Mouse (Mus musculus) neural tube, postnatal 0 days (tissue): Measurements from ENCODE around the gene Ess2. TPM values are rescaled to one million over a fixed set of nuclear protein-coding genes. Genes with fewer than 3 reads are reported as not detected.

Source experiments
- polyA plus RNA-seq: library from polyadenylated mRNA; unstranded; fragments of >200 nt; fragmentation: Nextera tagmentation; extraction: Ambion mirVana; gene quantifications from 2 replicates; pipeline ENCODE4 v1.2.1, GENCODE M21; 2015

Gene Ess2
- 33.1 and 35.8 TPM in 2 replicates for polyA plus RNA-seq

DNA sequence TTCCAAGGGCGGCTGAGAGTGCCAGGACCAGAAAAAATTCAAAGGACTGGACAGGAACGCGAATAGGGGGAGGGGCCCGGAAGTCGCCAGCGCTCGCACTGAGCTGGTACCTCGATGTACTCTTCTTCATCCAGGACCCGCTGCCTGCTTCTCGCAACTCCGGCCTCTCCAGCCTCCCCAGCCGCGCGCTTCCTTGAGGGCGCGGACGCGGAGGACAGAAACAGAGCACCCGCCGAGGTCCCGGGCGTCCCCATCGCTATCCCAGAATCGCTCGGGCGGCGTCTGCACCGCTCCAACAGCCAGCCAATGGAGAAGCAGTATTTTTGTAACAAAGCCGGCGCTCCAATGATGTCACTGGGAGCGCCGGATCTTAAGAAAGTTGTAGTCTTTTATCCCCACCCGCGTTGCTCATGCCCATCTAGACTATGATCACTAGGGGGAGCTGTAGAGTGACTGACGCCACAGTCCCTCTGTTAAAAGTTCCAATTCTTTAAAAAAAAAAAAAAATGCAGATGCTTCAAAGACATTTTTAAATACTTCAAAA lies at the start of gene Ess2:
Gene Ess2 (minus strand): TSS at position 297 of the 544 bp plus-strand sequence.

DNA sequence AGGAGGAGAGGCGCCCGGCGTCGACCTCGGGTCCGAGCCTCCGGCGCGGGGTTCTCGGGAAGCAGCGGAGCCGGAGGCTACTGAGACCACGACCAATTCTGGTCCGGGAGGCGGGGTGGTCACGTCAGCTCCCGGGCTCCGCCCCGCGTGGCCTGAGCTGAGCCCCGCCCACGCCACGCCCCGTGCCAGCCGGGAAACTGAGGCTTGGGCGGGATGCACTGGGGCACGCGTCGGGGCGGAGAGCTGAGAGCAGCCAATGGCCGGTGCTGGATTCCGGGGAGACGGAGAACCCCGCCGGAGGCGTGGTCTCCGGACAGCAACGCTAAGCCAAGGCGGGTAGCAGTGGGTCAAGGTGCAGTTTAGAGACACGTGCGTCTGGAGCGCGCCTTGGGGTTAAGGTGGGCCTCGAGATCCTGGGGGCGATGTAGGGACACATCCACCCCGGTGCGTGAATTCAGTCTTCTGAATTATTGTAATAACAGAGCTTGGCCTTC lies 17.0 kb upstream of the Ess2 start, which contains the start of gene Slc25a1:
Gene Slc25a1 (minus strand): TSS at position 133 of the 494 bp plus-strand sequence.

DNA sequence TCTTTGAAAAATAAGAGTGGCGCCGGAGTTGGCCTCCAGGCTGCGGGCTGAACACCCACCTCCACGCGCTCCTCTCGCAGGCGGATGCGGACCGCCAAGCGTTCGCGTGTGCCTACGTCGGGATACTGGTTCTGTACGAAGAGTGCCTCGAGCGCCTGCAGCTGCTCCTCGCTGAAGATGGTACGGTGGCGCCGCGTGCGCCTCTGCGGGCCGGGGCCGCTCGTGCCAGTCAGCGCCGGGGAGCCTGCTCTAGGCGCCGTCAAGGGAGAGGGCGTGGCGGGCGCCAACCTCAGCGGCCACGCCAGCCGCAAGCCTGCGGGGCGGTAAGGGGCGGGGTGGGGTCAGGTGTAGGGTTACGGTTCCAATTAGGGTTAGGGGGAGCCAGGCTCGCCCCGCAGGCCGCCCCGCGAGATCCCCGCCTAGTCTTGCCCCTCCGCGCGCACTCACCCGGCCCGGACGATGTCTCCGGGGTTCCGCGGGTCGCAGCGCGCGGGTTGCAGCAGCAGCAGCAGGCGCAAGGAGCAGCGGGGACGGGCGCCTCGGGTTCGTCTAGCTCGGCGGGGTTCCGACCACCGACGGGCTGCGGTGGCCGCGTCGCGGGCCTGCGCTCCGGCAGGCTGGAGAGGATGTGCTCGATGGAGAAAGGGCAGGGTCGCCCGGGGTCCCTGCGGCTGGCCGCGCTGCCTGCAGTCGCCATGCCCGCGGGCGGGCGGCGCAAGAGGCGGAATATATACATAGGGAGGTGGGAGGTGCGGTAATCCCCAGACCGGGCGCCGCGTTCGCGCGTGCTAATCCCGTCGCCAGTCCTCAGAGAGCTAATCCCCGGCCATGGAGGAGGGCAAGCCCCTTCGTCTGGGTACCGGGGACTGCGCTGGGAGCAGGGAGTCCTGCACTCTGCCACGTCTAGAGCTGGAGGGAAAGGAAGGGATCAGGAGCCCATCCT lies 3.4 kb upstream of the Ess2 start, which contains the start of gene Gsc2:
Gene Gsc2 (minus strand): TSS at position 753 of the 943 bp plus-strand sequence.

DNA sequence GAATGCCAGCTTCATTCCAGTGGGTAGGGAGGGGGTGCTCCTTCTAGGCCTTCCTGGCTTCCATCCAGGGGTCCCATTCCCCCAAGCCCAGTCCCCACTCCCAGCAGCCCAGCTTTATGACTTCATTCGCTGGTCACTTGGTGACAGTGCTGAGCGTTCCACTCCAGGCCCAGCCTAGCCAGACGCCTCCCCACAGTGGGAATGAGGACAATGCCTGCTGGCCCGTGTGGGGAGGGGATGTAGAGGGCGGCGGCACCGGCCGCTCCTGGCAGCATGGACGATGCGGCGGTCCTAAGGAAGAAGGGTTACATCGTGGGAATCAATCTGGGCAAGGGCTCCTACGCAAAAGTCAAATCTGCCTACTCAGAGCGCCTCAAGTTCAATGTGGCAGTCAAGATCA lies 12.7 kb downstream of the Ess2 start, which contains the start of the genes Dgcr2 and Tssk2:
Gene Dgcr2 (minus strand): TSS at position 101 of the 400 bp plus-strand sequence.
Gene Tssk2 (plus strand): TSS at position 176 of the 400 bp plus-strand sequence.

DNA sequence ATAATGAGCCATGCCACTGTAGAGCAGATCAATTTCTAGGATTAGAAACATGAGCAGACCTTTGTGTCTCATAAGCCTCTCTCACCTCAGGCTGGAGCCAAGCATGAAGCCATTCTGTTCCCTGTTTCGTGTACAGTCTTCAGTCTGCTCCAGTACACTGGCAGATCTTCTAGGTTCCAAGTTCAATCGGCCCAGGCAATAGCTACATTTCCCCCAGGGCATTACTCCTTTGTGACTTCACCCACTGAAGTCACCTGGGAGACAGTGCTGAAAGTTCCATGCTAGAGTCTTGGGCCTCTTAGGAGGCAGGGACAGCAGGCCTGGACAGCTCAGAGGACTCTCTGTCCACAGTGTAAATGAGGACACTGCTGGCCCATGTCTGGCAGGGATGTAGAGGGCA lies 17.2 kb downstream of the Ess2 start, which contains the start of gene Tssk1:
Gene Tssk1 (plus strand): TSS at position 301 of the 400 bp plus-strand sequence.

DNA sequence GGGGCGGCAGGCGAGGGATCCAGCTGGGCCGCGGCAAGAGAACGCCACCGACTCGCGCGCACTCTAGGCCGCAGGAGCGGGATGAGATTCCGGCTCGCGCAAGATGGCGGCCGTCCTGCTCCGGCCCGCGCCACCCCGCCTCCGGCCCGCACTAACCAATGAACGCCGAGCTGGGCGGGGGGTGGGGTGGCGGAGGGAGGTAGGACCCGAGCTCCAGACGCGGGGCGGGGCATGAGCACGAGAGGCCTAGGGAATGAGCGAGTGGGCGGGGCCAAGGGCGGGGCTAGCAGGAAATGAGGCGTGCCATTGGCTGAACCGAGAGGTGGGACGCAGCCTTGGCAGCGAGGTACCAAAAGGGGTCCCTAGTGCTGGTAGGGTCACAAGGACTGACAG lies 19.6 kb downstream of the Ess2 start, which contains the start of gene Gm20518:
Gene Gm20518 (minus strand): TSS at position 105 of the 393 bp plus-strand sequence.

Other genes with a start within 250 kb of the Ess2 start
- 31.0 and 35.2 TPM in 2 replicates for gene Med15, start 178.5 kb downstream of the Ess2 start, polyA plus RNA-seq
- 68.8 and 72.8 TPM in 2 replicates for gene Klhl22, start 151.7 kb downstream of the Ess2 start, polyA plus RNA-seq
- 4.0 and 5.4 TPM in 2 replicates for gene Scarf2, start 114.1 kb downstream of the Ess2 start, polyA plus RNA-seq
- 11.1 and 13.0 TPM in 2 replicates for gene B830017H08Rik, start 78.2 kb downstream of the Ess2 start, polyA plus RNA-seq
- gene Car15, start 73.0 kb downstream of the Ess2 start, polyA plus RNA-seq, result 0.75 and 2.2 TPM in 2 replicates
- gene Gm20518, start 19.7 kb downstream of the Ess2 start, polyA plus RNA-seq, result 0.19 and 0.38 TPM in 2 replicates
- 0.04 TPM in 1 of 2 replicates, not detected in the other for gene Tssk1, start 17.1 kb downstream of the Ess2 start, polyA plus RNA-seq
- gene Dgcr2, start 12.8 kb downstream of the Ess2 start, polyA plus RNA-seq, result 72.6 and 84.3 TPM in 2 replicates
- gene Tssk2, start 12.7 kb downstream of the Ess2 start, polyA plus RNA-seq, result not detected in 2 replicates
- gene Gsc2, start 3.7 kb upstream of the Ess2 start, polyA plus RNA-seq, result 0.22 TPM in 1 of 2 replicates, not detected in the other
- 174 and 195 TPM in 2 replicates for gene Slc25a1, start 16.9 kb upstream of the Ess2 start, polyA plus RNA-seq
- not detected in 2 replicates for gene Vpreb2, start 69.1 kb upstream of the Ess2 start, polyA plus RNA-seq
- 174 and 187 TPM in 2 replicates for gene Dgcr6, start 141.5 kb upstream of the Ess2 start, polyA plus RNA-seq
- gene Prodh, start 178.9 kb upstream of the Ess2 start, polyA plus RNA-seq, result 9.1 and 10.6 TPM in 2 replicates
- gene Rtn4r, start 216.3 kb upstream of the Ess2 start, polyA plus RNA-seq, result 34.3 and 37.1 TPM in 2 replicates